Mouse (Mus musculus) thymus, adult 2 months (tissue): Measurements from ENCODE around the gene Mdga1.

ENCODE experiments used
- CTCF ChIP-seq: fragments of 200-500 bp; IDR thresholded peaks from 2 replicates; pipeline ENCODE4 v1.5.1; 2012; ENCODE audit warnings: mild to moderate bottlenecking, control low read depth, low read length, moderate library complexity, borderline replicate concordance; ENCODE audit not compliant: control insufficient read depth, poor library complexity, insufficient read depth; ENCODE audit errors: extremely low read depth
- POLR2A ChIP-seq: fragments of 200-500 bp; IDR thresholded peaks from 2 replicates; pipeline ENCODE4 v1.6.1; 2012; ENCODE audit warnings: mild to moderate bottlenecking, low read length, control low read depth, moderate library complexity; ENCODE audit not compliant: control insufficient read depth, poor library complexity, insufficient read depth; ENCODE audit errors: extremely low read depth

- TF ChIP-seq CTCF: no peak
- TF ChIP-seq POLR2A: no peak
These were observed 110.1 kb downstream of the Mdga1 start for GRCm38 (mm10) chr17:29859788-29860283.
